Mouse (Mus musculus): ENCODE results near the gene Dlgap4. TPM values are rescaled to one million over a fixed set of nuclear protein-coding genes. Genes with fewer than 3 reads are reported as not detected.

The Dlgap4 gene
- polyA plus RNA-seq, 1 experiment = 337 TPM

DNA sequence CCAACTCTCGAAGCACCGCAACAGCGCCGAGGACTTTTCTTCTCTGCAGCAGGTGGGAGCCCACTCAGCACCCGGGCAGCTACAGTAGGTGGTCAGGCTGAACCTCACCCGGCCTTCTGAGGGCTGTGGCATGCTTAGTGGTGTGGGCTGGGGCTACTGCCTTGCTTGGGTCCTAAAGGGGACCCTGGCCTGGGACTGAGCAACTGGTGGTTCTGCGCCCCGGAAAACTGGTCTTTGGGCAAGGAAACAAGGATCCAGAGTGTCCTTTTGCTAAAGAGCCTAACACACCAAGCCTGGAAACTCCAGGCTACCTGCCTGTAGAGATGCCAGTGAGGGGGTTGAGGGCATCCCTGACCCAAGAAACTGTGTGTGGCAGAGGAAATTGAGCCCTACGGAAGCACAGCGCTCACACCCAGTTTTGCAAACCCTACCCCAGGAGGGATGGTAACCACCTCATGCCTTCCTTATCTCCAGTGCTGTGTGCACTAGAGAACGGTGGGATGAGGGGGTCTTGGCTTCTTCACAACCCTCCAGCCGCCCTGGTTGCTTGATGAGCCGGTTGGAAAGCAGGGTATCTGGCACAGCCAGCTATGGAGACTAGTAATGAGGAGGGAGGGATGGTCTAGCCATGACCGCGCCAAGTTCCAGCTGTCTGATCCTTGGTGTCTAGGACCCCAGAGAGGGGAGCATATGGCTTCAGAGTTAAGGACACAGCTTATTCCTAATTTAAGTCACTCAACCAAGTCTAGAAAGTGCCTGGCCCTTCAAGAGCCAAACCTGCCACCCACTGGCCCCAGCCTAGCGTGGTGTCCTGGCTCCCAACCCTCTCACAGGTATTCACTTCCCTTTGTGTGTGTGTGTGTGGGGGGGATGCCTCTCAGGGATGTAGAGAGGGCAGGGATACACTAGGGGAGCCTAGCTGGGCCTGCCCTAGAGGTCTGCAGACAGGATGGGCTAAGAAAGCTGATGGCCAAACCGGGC lies 162.2 kb downstream of the Dlgap4 start:
- Histone ChIP-seq H3K27me3 (replicated peaks) (peaks cover 37% of the 10 kb centered on the region), H3K4me1 (peaks cover 78% of the 10 kb centered on the region), H3K4me3 (replicated peaks) (peak overlapping the region; percentile 86), H3K9me3 (no peaks in the 10 kb centered on the region), H3K36me3 (replicated peaks; ENCODE audit: low read length) (peaks cover 2% of the 10 kb centered on the region)
- TF ChIP-seq GATA1 (IDR thresholded peaks at IDR 0.05; ENCODE audit: borderline replicate concordance, low read length) (no peak), FLI1 (IDR thresholded peaks at IDR 0.05; ENCODE audit: low read length) (no peak)

DNA sequence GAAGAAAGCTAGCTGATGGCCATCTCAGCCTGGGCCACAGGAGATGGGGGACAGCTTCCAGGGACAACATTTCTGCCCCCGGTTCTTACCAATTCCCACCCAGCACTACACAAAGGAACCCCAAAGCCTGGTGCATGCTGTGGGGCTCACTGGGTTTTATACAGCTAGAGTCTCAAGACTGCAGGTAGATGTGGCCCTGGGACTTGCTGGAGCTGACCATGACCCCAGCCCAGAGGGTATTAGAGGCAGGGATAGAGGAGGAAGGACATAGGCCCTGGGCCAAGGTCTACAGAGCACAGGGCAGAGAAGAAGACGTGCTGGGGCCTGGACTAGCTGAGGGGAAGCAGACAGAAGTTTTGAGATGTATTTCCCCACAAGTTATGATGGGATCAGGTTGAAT lies 163.4 kb downstream of the Dlgap4 start:
- Histone ChIP-seq H3K36me3 (replicated peaks; ENCODE audit: low read length) (peaks cover 8% of the 10 kb centered on the region), H3K4me1 (peaks cover 83% of the 10 kb centered on the region), H3K4me3 (replicated peaks) (peak overlapping the region; percentile 80), H3K9me3 (no peaks in the 10 kb centered on the region), H3K27me3 (replicated peaks) (peaks cover 45% of the 10 kb centered on the region)
- TF ChIP-seq FLI1 (IDR thresholded peaks at IDR 0.05; ENCODE audit: low read length) (no peak), GATA1 (IDR thresholded peaks at IDR 0.05; ENCODE audit: borderline replicate concordance, low read length) (no peak)

DNA sequence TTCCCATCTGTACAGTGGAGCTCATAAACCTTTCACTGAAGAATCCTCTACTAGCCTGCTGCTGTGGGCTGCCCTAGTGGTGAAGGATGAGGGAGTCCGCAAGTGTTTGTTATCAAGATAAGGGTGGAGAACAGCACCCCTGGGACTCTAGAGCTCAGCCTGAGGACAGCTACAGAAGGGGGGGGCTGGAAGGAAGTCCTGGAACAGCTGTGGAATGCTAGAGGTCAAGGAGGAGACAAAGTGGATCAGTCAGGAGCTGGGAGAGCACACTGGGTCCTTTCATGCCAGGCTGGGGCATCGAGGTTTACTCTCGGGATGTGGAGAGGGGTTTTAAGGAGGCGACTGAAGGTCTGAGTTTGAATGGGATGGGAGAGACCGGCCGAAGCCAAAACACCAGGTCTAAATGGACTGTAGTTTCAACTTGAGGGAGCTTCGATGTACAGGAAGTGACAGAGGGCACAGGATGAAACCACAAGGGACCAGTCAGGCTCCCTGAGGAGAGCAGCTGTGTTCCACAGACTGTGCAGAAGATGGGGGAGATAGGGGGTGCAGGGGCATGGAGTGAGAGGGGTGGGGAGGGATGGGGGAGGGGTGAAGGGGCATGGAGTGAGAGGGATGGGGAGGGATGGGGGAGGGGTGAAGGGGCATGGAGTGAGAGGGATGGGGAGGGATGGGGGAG lies 164.0 kb downstream of the Dlgap4 start:
- Histone ChIP-seq H3K4me1 (peaks cover 83% of the 10 kb centered on the region), H3K36me3 (replicated peaks; ENCODE audit: low read length) (peaks cover 8% of the 10 kb centered on the region), H3K27me3 (replicated peaks) (peaks cover 45% of the 10 kb centered on the region), H3K9me3 (no peaks in the 10 kb centered on the region), H3K4me3 (replicated peaks) (peak overlapping the region; percentile 78)
- TF ChIP-seq FLI1 (IDR thresholded peaks at IDR 0.05; ENCODE audit: low read length) (no peak), GATA1 (IDR thresholded peaks at IDR 0.05; ENCODE audit: borderline replicate concordance, low read length) (no peak)

DNA sequence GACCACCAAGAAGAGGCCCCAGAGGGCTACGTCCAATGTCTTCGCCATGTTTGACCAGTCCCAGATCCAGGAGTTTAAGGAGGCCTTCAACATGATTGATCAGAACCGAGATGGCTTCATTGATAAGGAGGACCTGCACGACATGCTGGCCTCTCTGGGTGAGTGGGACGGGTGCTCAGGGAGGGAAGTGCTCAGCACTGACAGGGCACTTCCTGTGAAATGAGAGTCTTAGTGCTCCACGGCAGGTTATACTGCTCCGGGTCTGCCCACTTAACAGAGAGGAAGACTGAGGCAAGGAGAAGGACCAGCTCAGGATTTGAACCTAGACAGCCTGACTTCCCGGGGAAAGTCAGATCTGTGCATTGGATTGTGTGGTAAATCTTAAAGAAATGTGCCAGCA lies 165.1 kb downstream of the Dlgap4 start:
- Histone ChIP-seq H3K9me3 (no peaks in the 10 kb centered on the region), H3K36me3 (replicated peaks; ENCODE audit: low read length) (peaks cover 8% of the 10 kb centered on the region), H3K4me3 (replicated peaks) (no peak overlapping the region), H3K27me3 (replicated peaks) (peaks cover 47% of the 10 kb centered on the region), H3K4me1 (peaks cover 87% of the 10 kb centered on the region)
- TF ChIP-seq FLI1 (IDR thresholded peaks at IDR 0.05; ENCODE audit: low read length) (no peak), GATA1 (IDR thresholded peaks at IDR 0.05; ENCODE audit: borderline replicate concordance, low read length) (no peak)

DNA sequence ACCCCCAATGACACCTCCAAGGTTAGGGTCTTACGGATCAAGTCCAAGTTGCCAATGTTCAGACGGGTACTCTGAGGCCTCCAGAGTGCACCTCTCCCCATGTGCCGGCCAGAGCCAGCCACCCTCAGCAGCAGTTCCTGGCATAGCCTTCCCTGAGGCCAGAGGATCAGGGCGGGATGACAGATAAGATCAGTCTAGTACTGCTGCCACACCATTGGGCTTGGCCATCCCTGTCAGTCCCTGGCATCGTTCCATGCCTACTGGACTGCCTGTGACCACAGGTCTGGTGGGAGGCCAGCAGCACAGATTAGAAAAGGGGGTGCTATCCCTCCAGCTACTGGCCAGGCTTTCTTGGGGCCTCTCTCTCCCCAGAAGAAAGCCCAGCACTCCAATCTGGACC lies 165.5 kb downstream of the Dlgap4 start:
- TF ChIP-seq FLI1 (IDR thresholded peaks at IDR 0.05; ENCODE audit: low read length) (no peak), GATA1 (IDR thresholded peaks at IDR 0.05; ENCODE audit: borderline replicate concordance, low read length) (no peak)
- Histone ChIP-seq H3K27me3 (replicated peaks) (peaks cover 47% of the 10 kb centered on the region), H3K36me3 (replicated peaks; ENCODE audit: low read length) (peaks cover 8% of the 10 kb centered on the region), H3K4me1 (peaks cover 90% of the 10 kb centered on the region), H3K9me3 (no peaks in the 10 kb centered on the region), H3K4me3 (replicated peaks) (peak overlapping the region; percentile 13)

DNA sequence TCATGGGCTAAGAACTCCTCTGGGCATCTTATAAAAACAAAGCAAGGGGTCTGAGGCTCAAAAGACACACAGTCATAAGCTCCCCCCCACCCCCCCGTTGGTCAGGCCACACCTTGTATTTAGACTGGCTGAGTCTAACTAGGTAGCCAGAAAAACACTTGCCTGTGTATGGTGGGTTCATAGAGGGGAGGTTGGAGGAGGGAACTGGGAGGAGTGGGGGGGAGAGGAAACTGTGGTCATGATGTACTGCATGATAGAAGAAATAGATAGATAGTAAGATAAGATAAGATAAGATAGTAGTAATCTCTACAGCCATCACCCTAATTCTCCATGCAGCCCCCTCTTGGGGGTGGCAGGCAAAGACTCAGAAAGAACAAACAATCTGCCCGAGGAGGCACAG lies 166.0 kb downstream of the Dlgap4 start:
- Histone ChIP-seq H3K36me3 (replicated peaks; ENCODE audit: low read length) (peaks cover 8% of the 10 kb centered on the region), H3K4me1 (peaks cover 94% of the 10 kb centered on the region)
- no peak for TF ChIP-seq FLI1 (IDR thresholded peaks at IDR 0.05; ENCODE audit: low read length)
- TF ChIP-seq GATA1 (IDR thresholded peaks at IDR 0.05; ENCODE audit: borderline replicate concordance, low read length) = no peak

DNA sequence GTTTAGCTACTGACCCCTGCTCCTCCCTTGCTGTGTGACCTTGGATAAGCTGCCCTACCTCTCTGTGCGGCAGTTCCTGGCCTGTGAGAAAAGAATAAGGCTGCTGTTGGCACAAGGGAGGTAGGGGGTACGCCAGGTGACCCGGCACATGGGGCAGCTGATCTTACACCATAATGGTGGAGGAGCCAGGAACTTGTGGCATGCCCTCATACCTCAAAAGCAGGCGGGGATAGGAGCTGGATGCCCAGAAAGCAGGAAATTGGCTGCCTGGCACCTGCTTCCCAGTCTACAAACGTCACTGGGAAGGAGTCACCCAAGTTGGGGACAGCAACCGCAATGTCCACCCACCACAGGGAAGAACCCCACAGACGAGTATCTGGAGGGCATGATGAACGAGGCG lies 166.6 kb downstream of the Dlgap4 start:
- peaks cover 42% of the 10 kb centered on the region for H3K27me3 ChIP-seq (replicated peaks)
- peak overlapping the region; percentile 0 for H3K4me3 ChIP-seq (replicated peaks)
- TF ChIP-seq GATA1 (IDR thresholded peaks at IDR 0.05; ENCODE audit: borderline replicate concordance, low read length) = no peak
- TF ChIP-seq FLI1 (IDR thresholded peaks at IDR 0.05; ENCODE audit: low read length) = no peak
- peaks cover 94% of the 10 kb centered on the region for H3K4me1 ChIP-seq
- H3K9me3 ChIP-seq = no peaks in the 10 kb centered on the region
- H3K36me3 ChIP-seq (replicated peaks; ENCODE audit: low read length) = peaks cover 8% of the 10 kb centered on the region

More for the DNA sequence above, 166.0 kb downstream of the Dlgap4 start:
- no peak overlapping the region for H3K4me3 ChIP-seq (replicated peaks)
- H3K9me3 ChIP-seq = no peaks in the 10 kb centered on the region
- H3K27me3 ChIP-seq (replicated peaks) = peaks cover 47% of the 10 kb centered on the region

DNA sequence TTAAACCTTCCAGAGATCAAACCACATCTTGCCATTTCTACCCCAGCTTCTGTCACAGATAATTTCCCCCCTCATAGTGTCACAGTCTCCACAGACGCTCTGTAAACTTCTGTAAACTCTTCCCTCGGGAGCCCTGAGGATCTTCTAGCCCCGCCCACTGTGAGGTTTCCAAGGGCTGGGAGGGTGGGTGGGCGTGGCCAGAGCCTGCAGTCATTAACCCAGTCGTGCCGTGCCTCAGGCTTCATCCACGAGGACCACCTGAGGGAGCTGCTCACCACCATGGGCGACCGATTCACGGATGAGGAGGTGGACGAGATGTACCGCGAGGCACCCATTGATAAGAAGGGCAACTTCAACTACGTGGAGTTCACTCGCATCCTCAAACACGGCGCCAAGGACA lies 167.2 kb downstream of the Dlgap4 start:
- no peak for TF ChIP-seq FLI1 (IDR thresholded peaks at IDR 0.05; ENCODE audit: low read length)
- no peak for TF ChIP-seq GATA1 (IDR thresholded peaks at IDR 0.05; ENCODE audit: borderline replicate concordance, low read length)
- Histone ChIP-seq H3K27me3 (replicated peaks) (peaks cover 36% of the 10 kb centered on the region), H3K36me3 (replicated peaks; ENCODE audit: low read length) (peaks cover 8% of the 10 kb centered on the region), H3K4me3 (replicated peaks) (peak overlapping the region; percentile 21), H3K4me1 (peaks cover 93% of the 10 kb centered on the region), H3K9me3 (peaks cover 3% of the 10 kb centered on the region)

DNA sequence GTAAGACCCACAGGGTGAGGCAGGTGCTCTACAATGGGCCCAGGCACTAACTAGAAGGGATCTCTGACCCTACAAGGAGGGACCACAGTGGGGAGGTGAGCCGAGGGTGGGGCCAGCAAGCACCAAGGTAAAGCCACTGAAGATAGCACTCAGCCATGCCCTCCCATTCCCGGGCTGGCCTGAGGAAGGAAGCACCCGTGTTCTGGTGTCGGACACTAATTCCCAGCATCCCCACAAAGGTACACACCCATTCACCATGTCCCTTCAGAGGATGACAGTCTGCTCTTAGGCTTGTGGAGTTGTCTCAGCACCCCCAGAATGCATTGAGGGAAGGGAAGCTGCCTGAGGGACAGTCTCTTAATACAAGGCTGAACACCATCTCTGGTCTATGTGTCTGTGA lies 167.8 kb downstream of the Dlgap4 start:
- TF ChIP-seq FLI1 (IDR thresholded peaks at IDR 0.05; ENCODE audit: low read length) (no peak), GATA1 (IDR thresholded peaks at IDR 0.05; ENCODE audit: borderline replicate concordance, low read length) (no peak)
- peaks cover 6% of the 10 kb centered on the region for H3K9me3 ChIP-seq
- peaks cover 88% of the 10 kb centered on the region for H3K4me1 ChIP-seq
- peaks cover 8% of the 10 kb centered on the region for H3K36me3 ChIP-seq (replicated peaks; ENCODE audit: low read length)
- no peak overlapping the region for H3K4me3 ChIP-seq (replicated peaks)
- peaks cover 31% of the 10 kb centered on the region for H3K27me3 ChIP-seq (replicated peaks)
